Mouse (Mus musculus): ENCODE results near the gene Akt2. TPM values are rescaled to one million over a fixed set of nuclear protein-coding genes. Genes with fewer than 3 reads are reported as not detected.

The Akt2 gene
- total RNA-seq (2015) (33.8 and 40.3 TPM in 2 replicates), total RNA-seq (2017) (46.9 and 50.2 TPM in 2 replicates)

DNA sequence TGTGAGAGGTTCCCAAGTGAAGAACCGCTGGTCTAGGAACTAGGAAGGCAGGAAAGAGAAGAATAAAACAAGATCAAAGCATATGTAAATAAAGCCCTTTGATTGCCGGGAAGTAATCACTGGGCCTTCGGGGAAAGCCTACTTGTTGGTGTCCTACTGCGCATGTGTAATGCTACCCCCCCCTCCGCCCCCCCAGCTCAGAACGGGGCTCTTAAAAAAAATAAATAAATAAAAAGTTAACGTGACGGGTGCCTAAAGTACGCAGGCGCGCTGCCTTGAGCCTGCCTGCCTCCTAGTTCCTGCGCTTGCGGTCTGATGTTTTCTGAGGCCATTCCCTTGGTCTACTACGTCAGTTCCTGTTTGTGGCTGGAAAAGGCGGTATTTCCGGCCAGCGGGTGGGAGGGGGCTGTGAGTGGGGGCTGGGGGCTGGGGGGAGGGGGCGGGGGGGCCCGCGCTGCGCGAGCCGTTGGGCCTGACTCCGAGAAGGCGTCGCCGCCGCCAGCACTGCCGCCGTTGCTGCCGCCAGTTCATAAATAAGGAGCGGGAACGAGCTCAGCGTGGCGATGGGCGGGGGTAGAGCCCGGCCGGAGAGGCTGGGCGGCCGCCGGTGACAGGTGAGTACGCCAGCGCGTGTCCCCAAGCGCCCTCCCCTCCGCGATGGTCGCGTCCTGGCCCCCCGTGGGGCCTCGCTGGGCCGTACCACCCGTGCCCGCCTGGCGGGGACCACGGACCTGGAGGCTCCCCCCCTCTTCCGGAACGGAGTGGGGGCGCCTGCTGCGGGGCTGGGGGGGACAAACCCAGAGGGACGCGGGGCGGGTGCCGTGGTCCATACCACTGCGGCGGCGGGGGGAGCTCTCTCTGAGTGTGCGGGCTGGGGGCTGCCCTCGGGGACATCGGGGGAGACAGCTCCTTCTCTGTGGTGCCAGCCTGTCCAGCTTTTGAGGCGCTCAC, at the start of gene Akt2:
TSS of gene Akt2 (plus strand) at position 287 of the 951 bp plus-strand sequence.
- peak; percentile 85 for ATAC-seq (replicated peaks; ENCODE audit: poor library complexity)

- ATAC-seq (replicated peaks; ENCODE audit: poor library complexity), result no peak
Measured at GRCm38 (mm10) chr7:27541922-27542321, 49.4 kb upstream of the Akt2 start.

DNA sequence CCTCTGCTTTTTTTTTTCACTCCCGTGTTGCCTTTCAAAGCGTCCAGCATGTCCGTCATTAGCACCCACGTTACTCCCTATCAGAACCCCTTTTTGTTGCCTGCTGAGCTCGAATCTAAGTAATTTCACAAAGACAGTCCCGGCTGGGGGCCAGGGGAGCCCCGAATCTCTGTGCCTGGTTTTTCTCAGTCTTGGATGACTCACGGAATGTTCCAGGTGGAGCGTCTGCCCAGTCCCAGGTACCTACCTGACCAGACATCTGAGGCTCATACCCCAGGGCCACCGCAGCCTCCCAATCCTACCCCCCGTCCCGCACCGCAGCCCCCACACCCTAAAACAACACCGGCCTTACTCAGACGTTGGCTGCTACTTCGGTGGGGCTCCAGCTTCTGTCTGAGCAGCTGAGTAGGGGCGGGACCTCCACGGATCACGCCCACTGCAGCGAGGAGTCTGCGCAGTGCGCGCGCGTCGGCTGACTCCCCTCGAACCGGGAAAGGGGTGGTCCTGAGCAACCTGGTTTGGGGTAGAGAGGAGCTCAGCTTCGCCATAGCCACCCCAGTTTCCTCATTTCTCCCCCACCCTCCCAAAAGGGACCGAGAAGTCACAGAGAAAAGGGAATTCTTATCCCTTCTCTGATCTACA, 48.8 kb upstream of the Akt2 start:
- ATAC-seq (replicated peaks; ENCODE audit: poor library complexity), result peak; percentile 73

- no peak for ATAC-seq (replicated peaks; ENCODE audit: poor library complexity)
Measured at GRCm38 (mm10) chr7:27543065-27543464, 48.3 kb upstream of the Akt2 start.

DNA sequence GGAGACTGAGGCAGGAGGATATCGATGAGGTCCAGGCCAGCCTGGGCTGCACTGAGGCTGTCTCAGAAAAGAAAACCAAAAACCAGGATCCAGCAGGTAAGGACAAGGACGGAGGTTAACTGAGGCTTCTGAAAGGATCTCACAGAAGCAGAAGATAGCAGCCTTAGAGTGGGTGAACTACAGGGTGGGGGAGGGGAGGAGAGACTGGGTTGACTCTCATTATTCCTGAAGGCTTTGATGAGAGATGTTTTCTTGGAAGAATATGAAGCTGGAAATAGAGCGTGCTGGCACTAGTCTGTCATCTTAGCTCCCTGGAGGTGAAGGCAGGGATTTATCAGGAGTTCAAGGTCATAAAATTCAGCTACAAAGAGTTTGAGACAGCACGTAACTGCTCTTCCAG, 47.5 kb upstream of the Akt2 start:
- ATAC-seq (replicated peaks; ENCODE audit: poor library complexity), result no peak

DNA sequence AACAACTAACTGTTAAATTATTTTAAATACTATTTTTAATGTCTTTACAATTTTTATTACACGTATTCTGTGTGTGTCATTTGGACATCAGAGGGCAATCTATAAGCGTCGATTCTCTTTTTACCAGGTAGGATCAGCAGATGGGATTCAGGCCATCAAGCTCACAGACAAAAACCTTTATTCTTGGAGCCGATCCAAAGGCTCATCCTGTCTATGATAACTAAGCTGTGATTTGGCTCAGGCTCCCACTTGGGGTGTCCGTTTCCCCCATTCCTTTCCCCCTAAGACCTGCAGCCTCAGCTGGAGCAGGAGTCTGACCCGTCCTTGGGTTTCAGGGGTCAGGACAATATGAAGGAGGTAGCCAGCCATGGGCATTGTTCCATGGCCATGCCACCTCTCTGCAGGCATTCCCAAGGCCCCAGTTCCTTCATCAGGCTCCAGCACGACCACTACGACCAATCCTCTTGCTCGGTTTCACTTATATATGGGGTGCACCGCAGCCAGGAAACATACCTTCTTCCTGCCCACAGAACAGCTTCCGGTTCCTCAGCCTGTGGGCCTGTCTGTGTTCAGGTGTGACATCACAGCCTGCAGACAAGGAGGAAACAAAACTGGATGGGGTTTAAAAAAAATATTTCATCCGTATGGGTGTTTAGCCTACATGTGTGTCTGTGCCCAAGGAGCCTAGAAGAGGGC, 46.5 kb upstream of the Akt2 start:
- peak; percentile 65 for ATAC-seq (replicated peaks; ENCODE audit: poor library complexity)

GRCm38 (mm10) chr7:27549597-27549996, 41.8 kb upstream of the Akt2 start:
- ATAC-seq (replicated peaks; ENCODE audit: poor library complexity), result no peak

GRCm38 (mm10) chr7:27552070-27552469, 39.3 kb upstream of the Akt2 start:
- ATAC-seq (replicated peaks; ENCODE audit: poor library complexity), result peak; percentile 23; the same call in 1 of the 2 replicates

DNA sequence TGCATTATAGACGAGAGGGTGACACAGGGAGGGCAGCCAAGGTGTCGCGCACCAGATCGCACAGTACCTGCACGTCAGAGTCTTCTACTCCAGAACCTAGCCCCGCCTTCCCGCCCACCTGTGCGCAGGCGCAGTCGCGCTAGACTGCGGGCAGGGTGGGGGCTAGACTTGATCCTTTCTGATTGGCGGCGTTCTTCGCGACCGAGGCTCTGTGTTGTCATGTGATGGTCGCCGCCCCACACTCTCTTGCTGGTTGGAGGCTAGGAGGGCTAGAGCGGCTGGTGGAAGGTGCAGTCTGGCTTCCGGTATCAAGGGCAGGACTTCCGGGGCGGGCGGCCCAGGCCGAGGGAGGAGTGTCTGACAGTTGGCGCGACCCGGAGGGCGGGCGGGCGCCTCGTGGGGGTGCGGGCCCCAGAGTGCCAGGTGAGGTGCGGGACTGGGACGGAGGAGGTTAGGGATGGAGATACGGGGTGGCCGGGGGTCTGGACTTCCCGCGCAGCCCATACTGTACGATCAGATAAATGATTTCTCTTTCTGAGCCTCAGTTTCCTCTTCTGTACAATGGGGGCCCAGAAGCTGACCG, 38.3 kb upstream of the Akt2 start, which contains the start of the genes Pld3 and 2310022A10Rik:
TSS of gene Pld3 (minus strand) at position 288 of the 583 bp plus-strand sequence.
TSS of gene 2310022A10Rik (plus strand) at position 303 of the 583 bp plus-strand sequence.
- peak; percentile 99 for ATAC-seq (replicated peaks; ENCODE audit: poor library complexity)

GRCm38 (mm10) chr7:27560291-27560887, 31.0 kb upstream of the Akt2 start:
- ATAC-seq (replicated peaks; ENCODE audit: poor library complexity), result no peak

GRCm38 (mm10) chr7:27560978-27561377, 30.4 kb upstream of the Akt2 start:
- ATAC-seq (replicated peaks; ENCODE audit: poor library complexity), result no peak

DNA sequence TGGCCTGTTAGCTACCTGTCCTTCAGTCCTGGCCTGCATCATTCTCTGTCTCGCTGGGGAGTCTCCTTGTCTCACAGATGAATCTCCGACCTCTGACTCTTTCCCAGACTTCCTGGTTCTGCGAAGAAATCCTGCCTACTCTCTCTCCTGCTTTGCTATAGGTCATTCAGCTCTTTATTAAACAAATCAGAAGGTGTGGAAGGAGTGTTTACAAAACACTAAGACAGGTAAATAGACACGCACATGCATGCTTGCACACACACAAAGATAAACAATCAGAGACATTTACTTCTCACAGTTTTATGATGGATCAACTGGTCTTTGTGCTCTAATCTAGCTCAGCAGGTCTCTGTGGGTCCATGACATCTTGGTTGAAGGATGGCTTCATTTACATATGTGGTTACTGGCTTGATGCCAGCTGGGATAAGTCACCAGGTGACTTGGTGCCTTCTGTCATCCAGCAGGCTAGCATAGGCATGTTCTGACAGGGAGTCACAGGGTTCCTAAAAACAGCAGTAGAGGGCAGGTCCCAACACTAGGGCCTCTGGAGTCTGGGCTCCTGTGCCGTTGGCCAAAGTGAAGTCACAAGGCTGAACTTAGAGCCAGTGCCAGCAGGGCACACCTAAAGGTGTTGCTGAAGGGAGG, 21.6 kb upstream of the Akt2 start:
- ATAC-seq (replicated peaks; ENCODE audit: poor library complexity), result no peak

DNA sequence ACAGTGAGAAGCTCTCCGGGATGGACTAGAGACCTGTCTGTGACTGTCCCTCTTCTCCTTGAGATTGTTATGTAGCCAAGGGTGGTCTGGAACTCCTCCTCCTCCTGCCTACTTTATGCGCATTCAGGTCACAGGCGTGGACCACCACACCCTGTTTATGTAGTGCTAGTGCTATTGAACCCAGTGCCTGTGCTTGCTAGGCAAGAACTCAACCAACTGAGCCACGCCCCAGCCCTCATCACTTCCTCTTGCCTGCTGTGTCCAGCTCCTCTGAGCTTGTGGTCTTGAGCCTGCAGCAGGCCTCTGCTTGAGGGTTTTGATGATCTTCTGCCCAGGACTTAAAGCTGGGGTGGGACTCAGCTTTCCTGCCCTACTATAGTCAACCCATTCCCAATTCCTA, 19.2 kb upstream of the Akt2 start:
- no peak for ATAC-seq (replicated peaks; ENCODE audit: poor library complexity)

DNA sequence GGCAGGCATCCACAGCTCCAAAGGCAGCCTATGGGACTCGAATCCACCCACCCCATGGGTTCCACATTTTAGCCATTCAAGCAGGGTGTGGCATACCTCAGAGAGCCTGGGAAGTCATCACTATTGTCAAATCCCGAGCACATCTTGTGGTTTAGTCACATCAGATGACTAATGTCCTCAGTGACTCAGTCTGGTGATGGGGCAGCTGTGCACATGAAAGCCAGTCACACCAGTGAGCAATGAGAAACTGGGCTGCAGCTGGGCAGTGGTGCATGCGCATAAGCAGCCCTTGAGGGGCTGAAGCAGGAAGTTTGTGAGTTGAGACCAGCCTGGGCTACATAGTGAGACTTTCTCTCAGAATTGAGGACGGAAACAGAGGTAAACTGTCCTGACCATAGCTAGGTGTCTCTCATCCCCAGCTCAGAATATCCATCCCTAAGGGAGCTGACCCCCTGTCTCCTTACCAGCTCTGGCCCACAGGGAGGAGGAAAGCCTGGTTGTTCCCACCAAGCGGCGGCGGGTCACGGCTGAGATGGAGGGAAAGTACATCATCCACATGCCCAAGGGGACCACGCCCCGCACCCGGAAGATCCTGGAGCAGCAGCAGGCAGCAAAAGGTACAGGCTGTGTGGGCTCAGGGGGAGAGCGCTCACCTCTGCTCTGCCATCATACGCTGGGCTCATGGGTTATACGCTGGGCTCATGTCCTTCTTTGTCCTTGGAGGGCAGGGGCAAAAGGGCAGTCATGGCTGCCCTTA, 17.1 kb upstream of the Akt2 start:
- ATAC-seq (replicated peaks; ENCODE audit: poor library complexity), result no peak

- ATAC-seq (replicated peaks; ENCODE audit: poor library complexity), result peak; percentile 81
Measured at GRCm38 (mm10) chr7:27576914-27577313, 14.4 kb upstream of the Akt2 start.

DNA sequence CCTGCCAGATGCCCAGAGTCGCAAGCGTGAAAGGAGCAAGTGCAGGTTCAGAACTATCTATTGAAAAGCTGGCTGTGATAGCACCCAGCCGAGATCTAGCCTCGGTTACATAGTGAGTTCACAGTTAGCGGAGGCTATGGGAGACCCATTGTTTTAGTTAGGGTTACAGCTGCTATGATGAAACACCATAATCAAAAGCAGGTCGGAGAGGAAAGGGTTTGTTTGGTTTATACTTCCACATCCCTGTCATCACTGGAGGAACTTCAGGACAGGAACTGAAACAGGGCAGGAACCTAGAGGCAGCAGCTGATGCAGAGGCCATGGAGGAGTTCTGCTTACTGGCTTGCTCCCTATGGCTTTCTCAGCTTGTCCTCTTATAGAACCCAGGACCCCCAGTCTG, 13.8 kb upstream of the Akt2 start:
- peak; percentile 56 for ATAC-seq (replicated peaks; ENCODE audit: poor library complexity)

GRCm38 (mm10) chr7:27578465-27578864, 12.9 kb upstream of the Akt2 start:
- ATAC-seq (replicated peaks; ENCODE audit: poor library complexity), result no peak

- ATAC-seq (replicated peaks; ENCODE audit: poor library complexity), result no peak
Measured at GRCm38 (mm10) chr7:27580380-27581174, 10.8 kb upstream of the Akt2 start.

All from megakaryocyte progenitor cell, adult 5-6 weeks (primary cell).